Mouse (Mus musculus) neutrophil, adult 59 days (primary cell): ENCODE results near the gene Sec1. TPM values are rescaled to one million over a fixed set of nuclear protein-coding genes. Genes with fewer than 3 reads are reported as not detected.

Source experiments
- total RNA-seq, 2 experiments: library from RNA; stranded (reverse); gene quantifications; 1 replicate in 1 of 2; 2 replicates in 1 of 2; pipeline ENCODE4 v1.2.4; 2023

Gene Sec1
- under 1 TPM in 1 of 2 experiments, not detected in 1; 0.18 TPM for total RNA-seq

GRCm38 (mm10) chr7:45693921-45694591, at the start of gene Sec1:
Gene Sec1, minus strand, starts transcription at chr7:45694402.

GRCm38 (mm10) chr7:45725713-45726112, 31.5 kb upstream of the Sec1 start, which contains the start of gene Spaca4:
Gene Spaca4, minus strand, starts transcription at chr7:45725813.

GRCm38 (mm10) chr7:45720413-45721233, 26.4 kb upstream of the Sec1 start, which contains the start of gene Fam83e:
Gene Fam83e, plus strand, starts transcription at chr7:45721212.

GRCm38 (mm10) chr7:45717918-45718297, 23.7 kb upstream of the Sec1 start, which contains the start of gene Sphk2:
Gene Sphk2, minus strand, starts transcription at chr7:45718002.

GRCm38 (mm10) chr7:45715090-45715708, 21.0 kb upstream of the Sec1 start, which contains the start of gene Rpl18:
Gene Rpl18, plus strand, starts transcription at chr7:45715457.

GRCm38 (mm10) chr7:45704730-45705442, 10.7 kb upstream of the Sec1 start, which contains the start of gene Dbp:
Gene Dbp, plus strand, starts transcription at chr7:45705088.

GRCm38 (mm10) chr7:45699523-45700141, 5.4 kb upstream of the Sec1 start, which contains the start of gene Car11:
Gene Car11, plus strand, starts transcription at chr7:45699843.

GRCm38 (mm10) chr7:45683396-45684050, 10.7 kb downstream of the Sec1 start, which contains the start of gene Ntn5:
Gene Ntn5, plus strand, starts transcription at chr7:45684022.

GRCm38 (mm10) chr7:45666161-45666560, 28.0 kb downstream of the Sec1 start, which contains the start of gene Fut2:
Gene Fut2, minus strand, starts transcription at chr7:45666394.

GRCm38 (mm10) chr7:45639561-45640027, 54.6 kb downstream of the Sec1 start, which contains the start of gene Mamstr:
Gene Mamstr, plus strand, starts transcription at chr7:45639977.

Other genes starting within 250 kb of the Sec1 start
- 1,000 to 10,000 TPM; 1,155 to 1,244 TPM for gene Ftl1, start 234.5 kb downstream of the Sec1 start, total RNA-seq
- gene Bax, start 227.5 kb downstream of the Sec1 start, total RNA-seq: 10 to 100 TPM; 42.2 to 50.4 TPM
- gene Tulp2, start 212.5 kb downstream of the Sec1 start, total RNA-seq: not detected
- gene Gm45808, start 207.6 kb downstream of the Sec1 start, total RNA-seq: 1 to 10 TPM in 1 of 2 experiments, under 1 TPM in 1; 0.80 to 1.9 TPM
- 1 to 10 TPM; 6.0 to 7.5 TPM for gene Dhdh, start 205.6 kb downstream of the Sec1 start, total RNA-seq
- gene Nucb1, start 184.0 kb downstream of the Sec1 start, total RNA-seq: 100 to 1,000 TPM; 103 to 126 TPM
- 100 to 1,000 TPM; 173 to 218 TPM for gene Ppp1r15a, start 168.1 kb downstream of the Sec1 start, total RNA-seq
- not detected for gene Plekha4, start 168.1 kb downstream of the Sec1 start, total RNA-seq
- not detected for gene Hsd17b14, start 139.5 kb downstream of the Sec1 start, total RNA-seq
- gene Bcat2, start 124.2 kb downstream of the Sec1 start, total RNA-seq: 10 to 100 TPM; 32.2 to 35.8 TPM
- not detected for gene Fgf21, start 78.9 kb downstream of the Sec1 start, total RNA-seq
- 1 to 10 TPM in 1 of 2 experiments, not detected in 1; 1.2 TPM for gene Fut1, start 77.1 kb downstream of the Sec1 start, total RNA-seq
- gene Izumo1, start 72.6 kb downstream of the Sec1 start, total RNA-seq: under 1 TPM in 1 of 2 experiments, not detected in 1; 0.47 TPM
- gene Rasip1, start 66.9 kb downstream of the Sec1 start, total RNA-seq: 1 to 10 TPM; 2.6 to 2.7 TPM
- gene Mamstr, start 54.4 kb downstream of the Sec1 start, total RNA-seq: under 1 TPM; 0.07 to 0.11 TPM
- not detected for gene Fut2, start 28.0 kb downstream of the Sec1 start, total RNA-seq
- gene Ntn5, start 10.4 kb downstream of the Sec1 start, total RNA-seq: not detected
- not detected for gene Car11, start 5.4 kb upstream of the Sec1 start, total RNA-seq
- 1 to 10 TPM; 7.5 to 9.2 TPM for gene Dbp, start 10.7 kb upstream of the Sec1 start, total RNA-seq
- 100 to 1,000 TPM; 750 to 815 TPM for gene Rpl18, start 21.1 kb upstream of the Sec1 start, total RNA-seq
- gene Sphk2, start 23.6 kb upstream of the Sec1 start, total RNA-seq: 10 to 100 TPM; 52.8 to 54.1 TPM
- under 1 TPM; 0.13 to 0.36 TPM for gene Fam83e, start 26.8 kb upstream of the Sec1 start, total RNA-seq
- not detected for gene Spaca4, start 31.4 kb upstream of the Sec1 start, total RNA-seq
- under 1 TPM in 1 of 2 experiments, not detected in 1; 0.22 TPM for gene Lmtk3, start 89.3 kb upstream of the Sec1 start, total RNA-seq
- gene Sult2b1, start 90.3 kb upstream of the Sec1 start, total RNA-seq: not detected
- 10 to 100 TPM; 90.5 to 95.6 TPM for gene Cyth2, start 120.2 kb upstream of the Sec1 start, total RNA-seq
- under 1 TPM; 0.22 to 0.40 TPM for gene Kcnj14, start 130.4 kb upstream of the Sec1 start, total RNA-seq
- 1 to 10 TPM; 6.7 to 7.6 TPM for gene Grwd1, start 136.5 kb upstream of the Sec1 start, total RNA-seq
- gene Kdelr1, start 178.4 kb upstream of the Sec1 start, total RNA-seq: 10 to 100 TPM; 68.9 to 69.8 TPM
- gene Grin2d, start 184.0 kb upstream of the Sec1 start, total RNA-seq: under 1 TPM; 0.13 to 0.29 TPM
- gene Syngr4, start 202.3 kb upstream of the Sec1 start, total RNA-seq: not detected
- 1 to 10 TPM; 4.9 to 7.9 TPM for gene Tmem143, start 202.5 kb upstream of the Sec1 start, total RNA-seq
- 100 to 1,000 TPM; 378 to 437 TPM for gene Emp3, start 227.0 kb upstream of the Sec1 start, total RNA-seq
- 1 to 10 TPM; 5.2 to 6.6 TPM for gene Ccdc114, start 229.7 kb upstream of the Sec1 start, total RNA-seq